Mouse (Mus musculus): ENCODE results near the gene Znrf2. TPM values are rescaled to one million over a fixed set of nuclear protein-coding genes. Genes with fewer than 3 reads are reported as not detected.
"Not testable (repeated sequence)": the region's sequence is repeated elsewhere in the genome, so short reads cannot be mapped to it uniquely, and the experiment has no call there.

Gene Znrf2
- polyA plus RNA-seq, 1 experiment from 2014 or later: 2.3 TPM

DNA sequence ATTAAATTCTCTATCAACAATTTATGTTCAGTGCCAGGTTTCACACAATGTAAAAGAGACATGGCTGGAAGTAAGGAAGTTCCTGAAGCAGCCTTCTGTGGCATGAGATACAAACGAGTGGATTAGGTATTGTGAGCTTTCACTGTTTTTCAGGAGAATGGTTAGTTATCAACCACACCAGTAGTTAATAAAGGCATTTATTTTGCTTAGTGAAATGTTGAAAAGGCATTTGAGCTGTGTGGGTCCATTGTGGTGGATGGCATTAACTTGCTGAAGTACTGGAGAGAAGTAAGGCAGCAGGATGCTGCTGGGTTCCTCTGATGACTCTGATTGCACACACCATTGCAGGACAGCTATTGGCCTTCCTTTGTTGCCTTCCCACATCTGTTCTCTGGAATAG, 25.3 kb downstream of the Znrf2 start:
- 59% methylated on average over 1 of the region's 1 CpGs for WGBS
- ATAC-seq (ENCODE audit: insufficient number of reproducible peaks, low FRiP score, low TSS enrichment, low read depth) (no peak), DNase-seq (ENCODE audit: low spot score) (no peak)
- Histone ChIP-seq H3K9ac (ENCODE audit: low read length) (no peak overlapping the region), H3K4me2 (ENCODE audit: low read depth, severe bottlenecking) (no peak overlapping the region), H3K4me3 (ENCODE audit: low read depth, low read length) (no peak overlapping the region), H3K27ac (replicated peaks; ENCODE audit: low read depth, low read length) (no peak overlapping the region), H3K9me3 (ENCODE audit: control insufficient read depth, low read length) (no peaks in the 10 kb centered on the region), H3K4me1 (ENCODE audit: control insufficient read depth, insufficient read depth, low read length) (no peaks in the 10 kb centered on the region), H3K36me3 (ENCODE audit: control insufficient read depth, insufficient read depth, low read length) (no peaks in the 10 kb centered on the region), H3K27me3 (ENCODE audit: control insufficient read depth, insufficient read depth, low read length) (no peaks in the 10 kb centered on the region)

DNA sequence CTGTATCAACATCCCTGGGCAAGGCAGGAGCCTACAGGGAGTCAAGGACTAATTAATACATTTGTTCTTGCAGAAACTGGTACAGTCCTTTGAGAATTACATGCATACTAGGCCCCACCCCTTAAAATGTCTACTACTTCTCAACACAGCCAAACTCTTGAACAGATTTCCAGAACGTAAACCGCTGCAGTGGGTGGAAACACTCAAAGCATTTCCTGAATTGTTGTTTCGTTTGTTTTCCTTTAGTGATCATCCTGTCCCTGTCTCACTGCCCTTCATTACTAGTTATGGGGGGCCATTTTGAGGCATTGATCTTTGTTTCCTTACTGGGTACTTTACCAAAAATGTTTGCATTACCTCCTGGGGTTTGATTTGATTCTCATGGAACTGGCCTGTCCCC, 31.8 kb downstream of the Znrf2 start:
- no peak overlapping the region for H3K4me3 ChIP-seq (ENCODE audit: low read depth, low read length)
- H3K4me1 ChIP-seq (ENCODE audit: control insufficient read depth, insufficient read depth, low read length): no peaks in the 10 kb centered on the region
- no peak overlapping the region for H3K4me2 ChIP-seq (ENCODE audit: low read depth, severe bottlenecking)
- H3K9me3 ChIP-seq (ENCODE audit: control insufficient read depth, low read length): no peaks in the 10 kb centered on the region
- no peaks in the 10 kb centered on the region for H3K36me3 ChIP-seq (ENCODE audit: control insufficient read depth, insufficient read depth, low read length)
- no peak for ATAC-seq (ENCODE audit: insufficient number of reproducible peaks, low FRiP score, low TSS enrichment, low read depth)
- no peak overlapping the region for H3K9ac ChIP-seq (ENCODE audit: low read length)
- DNase-seq (ENCODE audit: low spot score): no peak
- no peak overlapping the region for H3K27ac ChIP-seq (replicated peaks; ENCODE audit: low read depth, low read length)
- WGBS: 85% methylated on average over 3 of the region's 3 CpGs
- no peaks in the 10 kb centered on the region for H3K27me3 ChIP-seq (ENCODE audit: control insufficient read depth, insufficient read depth, low read length)

DNA sequence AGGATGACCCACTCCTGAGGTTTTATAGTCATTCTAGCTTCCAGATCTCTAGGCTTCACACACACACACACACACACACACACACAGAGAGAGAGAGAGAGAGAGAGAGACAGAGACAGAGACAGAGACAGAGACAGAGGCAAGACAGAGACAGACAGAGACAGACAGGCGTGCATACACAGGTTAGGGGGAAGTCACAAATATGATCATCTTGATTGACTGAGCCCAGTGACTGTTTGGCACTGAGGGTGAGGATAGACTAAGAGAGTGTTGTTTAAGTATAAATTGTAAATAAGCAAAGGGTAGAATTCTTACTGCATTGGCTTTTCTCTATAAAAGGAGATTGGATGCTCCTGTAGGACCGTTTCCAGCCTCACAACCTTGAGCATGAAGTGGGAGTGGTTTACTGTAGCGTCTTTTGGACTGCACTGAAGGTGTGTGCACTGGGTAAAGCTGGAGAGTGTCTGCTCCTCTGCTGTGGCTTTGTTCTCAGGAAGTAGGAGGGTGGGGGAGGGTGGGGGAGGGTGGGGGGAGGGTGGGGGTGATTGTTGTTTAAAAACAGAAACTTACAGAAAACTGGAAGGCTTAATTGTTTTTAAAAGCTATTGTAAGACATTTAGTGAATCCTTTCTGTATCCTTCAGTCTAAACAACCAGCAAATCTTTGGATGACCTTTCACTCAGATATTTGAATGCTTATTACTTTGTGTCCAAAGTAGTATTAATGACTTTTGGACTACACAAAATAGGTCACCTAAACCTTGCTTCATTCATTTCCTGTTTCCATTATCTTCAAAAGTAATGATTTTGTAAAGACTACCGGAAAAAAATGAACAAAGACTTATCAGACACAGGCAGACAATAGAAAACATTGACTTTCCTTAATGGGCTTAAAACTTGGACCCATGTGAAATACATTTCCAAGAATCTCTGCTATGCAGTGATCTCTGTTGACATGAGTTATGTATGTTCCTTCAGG, 32.8 kb downstream of the Znrf2 start:
- no peak for ATAC-seq (ENCODE audit: insufficient number of reproducible peaks, low FRiP score, low TSS enrichment, low read depth)
- H3K9ac ChIP-seq (ENCODE audit: low read length): no peak overlapping the region
- DNase-seq (ENCODE audit: low spot score): no peak
- H3K4me2 ChIP-seq (ENCODE audit: low read depth, severe bottlenecking): no peak overlapping the region
- no peak overlapping the region for H3K4me3 ChIP-seq (ENCODE audit: low read depth, low read length)
- no peaks in the 10 kb centered on the region for H3K9me3 ChIP-seq (ENCODE audit: control insufficient read depth, low read length)
- no peaks in the 10 kb centered on the region for H3K4me1 ChIP-seq (ENCODE audit: control insufficient read depth, insufficient read depth, low read length)
- H3K27me3 ChIP-seq (ENCODE audit: control insufficient read depth, insufficient read depth, low read length): no peaks in the 10 kb centered on the region
- 47% methylated on average over 4 of the region's 4 CpGs for WGBS
- no peaks in the 10 kb centered on the region for H3K36me3 ChIP-seq (ENCODE audit: control insufficient read depth, insufficient read depth, low read length)
- H3K27ac ChIP-seq (replicated peaks; ENCODE audit: low read depth, low read length): no peak overlapping the region

DNA sequence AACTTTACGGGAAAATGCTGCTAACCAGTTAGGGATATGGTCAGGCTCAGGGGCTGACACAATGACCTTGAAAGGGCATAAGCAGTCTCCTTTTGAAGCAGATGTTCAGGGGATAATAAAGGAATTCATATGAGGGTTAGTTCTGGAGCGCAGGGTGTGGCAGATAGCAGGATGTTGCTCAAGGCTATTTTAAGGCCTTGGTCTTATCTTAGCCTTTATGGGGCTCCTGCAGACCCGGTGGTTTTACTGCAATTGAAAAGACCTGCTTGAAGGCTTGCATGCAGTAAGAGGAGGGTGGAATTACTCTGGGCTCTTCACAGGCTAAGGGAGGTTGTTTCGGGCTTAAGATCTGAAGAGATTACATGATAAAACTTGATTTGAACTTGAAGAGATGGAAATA, 35.1 kb downstream of the Znrf2 start:
- WGBS: 42% methylated on average over 4 of the region's 4 CpGs
- H3K36me3 ChIP-seq (ENCODE audit: control insufficient read depth, insufficient read depth, low read length): no peaks in the 10 kb centered on the region
- no peak overlapping the region for H3K9ac ChIP-seq (ENCODE audit: low read length)
- no peaks in the 10 kb centered on the region for H3K27me3 ChIP-seq (ENCODE audit: control insufficient read depth, insufficient read depth, low read length)
- no peak overlapping the region for H3K27ac ChIP-seq (replicated peaks; ENCODE audit: low read depth, low read length)
- ATAC-seq (ENCODE audit: insufficient number of reproducible peaks, low FRiP score, low TSS enrichment, low read depth) (no peak), DNase-seq (ENCODE audit: low spot score) (no peak)
- H3K9me3 ChIP-seq (ENCODE audit: control insufficient read depth, low read length): no peaks in the 10 kb centered on the region
- no peaks in the 10 kb centered on the region for H3K4me1 ChIP-seq (ENCODE audit: control insufficient read depth, insufficient read depth, low read length)
- no peak overlapping the region for H3K4me3 ChIP-seq (ENCODE audit: low read depth, low read length)
- H3K4me2 ChIP-seq (ENCODE audit: low read depth, severe bottlenecking): no peak overlapping the region

DNA sequence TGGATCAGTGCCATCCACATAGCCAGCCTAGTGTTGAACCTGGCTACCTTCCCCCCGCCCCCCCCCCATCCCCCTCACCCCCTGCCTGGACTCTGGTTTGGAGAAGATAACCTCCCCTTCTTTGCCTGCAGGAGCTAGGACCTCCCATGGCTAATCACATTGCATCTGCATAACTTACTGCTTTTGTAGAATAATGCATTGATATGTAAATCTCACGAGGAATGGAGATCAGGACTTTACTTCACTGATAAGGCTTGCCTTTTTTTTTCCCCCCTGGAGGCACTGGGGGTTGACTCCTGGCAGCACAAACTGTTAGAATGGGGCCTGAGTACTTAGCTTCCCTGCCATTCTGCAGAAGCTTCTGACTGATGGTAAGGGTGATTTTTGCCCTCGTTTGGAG, 36.0 kb downstream of the Znrf2 start:
- Histone ChIP-seq H3K4me1 (ENCODE audit: control insufficient read depth, insufficient read depth, low read length) (no peaks in the 10 kb centered on the region), H3K27me3 (ENCODE audit: control insufficient read depth, insufficient read depth, low read length) (no peaks in the 10 kb centered on the region), H3K4me3 (ENCODE audit: low read depth, low read length) (no peak overlapping the region), H3K27ac (replicated peaks; ENCODE audit: low read depth, low read length) (no peak overlapping the region), H3K9me3 (ENCODE audit: control insufficient read depth, low read length) (no peaks in the 10 kb centered on the region), H3K9ac (ENCODE audit: low read length) (no peak overlapping the region), H3K4me2 (ENCODE audit: low read depth, severe bottlenecking) (no peak overlapping the region), H3K36me3 (ENCODE audit: control insufficient read depth, insufficient read depth, low read length) (no peaks in the 10 kb centered on the region)
- no peak for ATAC-seq (ENCODE audit: insufficient number of reproducible peaks, low FRiP score, low TSS enrichment, low read depth)
- WGBS: 17% methylated on average over 3 of the region's 3 CpGs
- no peak for DNase-seq (ENCODE audit: low spot score)

DNA sequence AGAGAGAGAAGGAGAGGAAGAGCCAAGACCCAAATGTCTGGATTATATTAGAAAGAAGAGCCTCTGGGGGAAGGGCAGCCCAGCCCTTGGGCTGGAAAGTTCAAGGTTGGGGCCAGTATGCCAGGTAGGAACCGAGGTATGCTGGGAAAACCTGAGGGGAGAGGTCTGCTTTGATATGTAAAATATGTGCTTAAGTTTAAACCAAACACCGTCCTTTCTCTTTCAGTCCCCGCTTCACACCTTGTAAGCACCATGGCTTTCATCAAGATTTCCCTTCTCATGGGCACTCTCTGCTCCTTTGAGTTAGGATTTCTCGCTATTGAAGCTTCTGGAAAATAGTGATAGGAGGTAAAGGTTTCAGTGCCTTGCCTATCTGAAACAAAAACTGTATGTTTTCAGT, 38.1 kb downstream of the Znrf2 start:
- Histone ChIP-seq H3K36me3 (ENCODE audit: control insufficient read depth, insufficient read depth, low read length) (no peaks in the 10 kb centered on the region), H3K4me2 (ENCODE audit: low read depth, severe bottlenecking) (no peak overlapping the region), H3K4me1 (ENCODE audit: control insufficient read depth, insufficient read depth, low read length) (no peaks in the 10 kb centered on the region), H3K27ac (replicated peaks; ENCODE audit: low read depth, low read length) (no peak overlapping the region), H3K4me3 (ENCODE audit: low read depth, low read length) (no peak overlapping the region), H3K9ac (ENCODE audit: low read length) (no peak overlapping the region), H3K9me3 (ENCODE audit: control insufficient read depth, low read length) (no peaks in the 10 kb centered on the region), H3K27me3 (ENCODE audit: control insufficient read depth, insufficient read depth, low read length) (no peaks in the 10 kb centered on the region)
- no peak for ATAC-seq (ENCODE audit: insufficient number of reproducible peaks, low FRiP score, low TSS enrichment, low read depth)
- 35% methylated on average over 4 of the region's 4 CpGs for WGBS
- no peak for DNase-seq (ENCODE audit: low spot score)

DNA sequence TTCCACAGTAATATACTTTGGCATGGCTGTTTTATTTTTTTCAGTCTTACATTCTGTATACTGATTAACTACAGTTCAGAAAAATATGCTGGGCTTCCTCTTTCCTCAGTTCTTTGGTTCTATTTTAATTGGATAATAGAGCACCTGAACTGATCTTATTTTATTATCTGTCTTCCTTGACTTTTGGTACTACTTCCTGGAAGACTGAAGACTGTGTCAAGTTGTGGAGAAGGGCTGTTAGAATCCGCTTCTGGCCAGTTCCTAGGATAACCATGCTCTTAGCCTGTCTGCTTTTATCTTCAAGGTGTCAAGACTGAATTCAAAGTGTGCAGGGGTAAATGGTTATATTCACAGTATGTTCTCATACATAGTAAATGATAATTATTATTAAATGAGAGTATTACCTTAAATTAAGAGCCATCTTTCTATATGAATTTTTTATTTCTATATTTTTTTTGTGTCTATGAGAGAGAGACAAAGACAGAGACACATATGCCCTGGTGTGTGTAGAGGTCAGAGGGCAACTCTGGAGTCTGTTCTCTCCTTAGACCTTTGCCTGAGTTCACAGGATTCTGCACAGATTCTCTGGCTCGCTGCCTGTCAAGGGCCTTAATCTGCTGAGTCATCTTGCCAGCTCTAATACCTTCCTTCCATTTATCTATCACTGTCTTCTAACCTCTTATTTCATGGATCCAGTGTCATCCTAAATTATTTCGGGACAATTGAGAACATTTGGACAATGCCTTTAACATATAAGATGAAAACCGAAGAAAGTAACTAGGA, 39.3 kb downstream of the Znrf2 start:
- H3K9ac ChIP-seq (ENCODE audit: low read length): no peak overlapping the region
- H3K4me1 ChIP-seq (ENCODE audit: control insufficient read depth, insufficient read depth, low read length): no peaks in the 10 kb centered on the region
- no peaks in the 10 kb centered on the region for H3K36me3 ChIP-seq (ENCODE audit: control insufficient read depth, insufficient read depth, low read length)
- H3K4me2 ChIP-seq (ENCODE audit: low read depth, severe bottlenecking): no peak overlapping the region
- H3K9me3 ChIP-seq (ENCODE audit: control insufficient read depth, low read length): no peaks in the 10 kb centered on the region
- H3K27me3 ChIP-seq (ENCODE audit: control insufficient read depth, insufficient read depth, low read length): no peaks in the 10 kb centered on the region
- no peak overlapping the region for H3K4me3 ChIP-seq (ENCODE audit: low read depth, low read length)
- ATAC-seq (ENCODE audit: insufficient number of reproducible peaks, low FRiP score, low TSS enrichment, low read depth) (no peak), DNase-seq (ENCODE audit: low spot score) (no peak)
- WGBS: 54% methylated on average over 4 of the region's 4 CpGs
- H3K27ac ChIP-seq (replicated peaks; ENCODE audit: low read depth, low read length): no peak overlapping the region

DNA sequence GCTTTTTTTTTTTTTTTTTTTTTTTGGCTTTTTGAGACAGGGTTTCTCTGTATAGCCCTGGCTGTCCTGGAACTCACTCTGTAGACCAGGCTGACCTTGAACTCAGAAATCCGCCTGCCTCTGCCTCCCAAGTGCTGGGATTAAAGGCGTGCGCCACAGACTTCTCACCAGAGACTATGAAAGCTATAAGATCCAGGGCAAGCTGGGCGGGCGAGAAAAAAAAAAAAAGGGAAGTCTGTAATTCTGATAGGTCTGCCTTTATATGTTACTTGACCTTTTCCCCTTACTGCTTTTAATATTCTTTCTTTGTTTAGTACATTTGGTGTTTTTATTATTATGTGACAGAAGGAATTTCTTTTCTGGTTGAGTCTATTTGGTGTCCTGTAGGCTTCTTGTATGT, 42.4 kb downstream of the Znrf2 start:
- not testable (repeated sequence) for DNase-seq (ENCODE audit: low spot score); H3K36me3 ChIP-seq (ENCODE audit: control insufficient read depth, insufficient read depth, low read length); H3K27me3 ChIP-seq (ENCODE audit: control insufficient read depth, insufficient read depth, low read length); H3K9ac ChIP-seq (ENCODE audit: low read length); H3K4me2 ChIP-seq (ENCODE audit: low read depth, severe bottlenecking); ATAC-seq (ENCODE audit: insufficient number of reproducible peaks, low FRiP score, low TSS enrichment, low read depth); H3K9me3 ChIP-seq (ENCODE audit: control insufficient read depth, low read length); H3K4me1 ChIP-seq (ENCODE audit: control insufficient read depth, insufficient read depth, low read length); H3K4me3 ChIP-seq (ENCODE audit: low read depth, low read length); H3K27ac ChIP-seq (replicated peaks; ENCODE audit: low read depth, low read length)
- 90% methylated on average over 5 of the region's 5 CpGs for WGBS

Data from limb, embryonic 11.5 days (tissue).